Mouse (Mus musculus) MEL (cell line): ENCODE measurements around the gene Afg3l1.

ENCODE experiments used
- EP300 ChIP-seq, 2 experiments: IDR thresholded peaks; 2 replicates each; pipeline ENCODE4 v1.6.1; 2011; ENCODE audit warnings: improper control_type of control experiment in 2 of 2, low read length in 2 of 2, low read depth in 1 of 2, mild to moderate bottlenecking in 1 of 2
- POLR2A ChIP-seq, 2 experiments: IDR thresholded peaks; 2 replicates each; pipeline ENCODE4 v1.6.1; 2011 to 2012; ENCODE audit warnings: low read length in 2 of 2, mild to moderate bottlenecking in 2 of 2, control low read depth in 1 of 2, improper control_type of control experiment in 1 of 2, low read depth in 1 of 2, moderate library complexity in 1 of 2; ENCODE audit not compliant: control insufficient read depth in 1 of 2, insufficient read depth in 1 of 2, poor library complexity in 1 of 2
- RAD21 ChIP-seq: IDR thresholded peaks from 2 replicates; pipeline ENCODE4 v1.6.1; 2011; ENCODE audit warnings: mild to moderate bottlenecking, low read depth, low read length, improper control_type of control experiment

DNA sequence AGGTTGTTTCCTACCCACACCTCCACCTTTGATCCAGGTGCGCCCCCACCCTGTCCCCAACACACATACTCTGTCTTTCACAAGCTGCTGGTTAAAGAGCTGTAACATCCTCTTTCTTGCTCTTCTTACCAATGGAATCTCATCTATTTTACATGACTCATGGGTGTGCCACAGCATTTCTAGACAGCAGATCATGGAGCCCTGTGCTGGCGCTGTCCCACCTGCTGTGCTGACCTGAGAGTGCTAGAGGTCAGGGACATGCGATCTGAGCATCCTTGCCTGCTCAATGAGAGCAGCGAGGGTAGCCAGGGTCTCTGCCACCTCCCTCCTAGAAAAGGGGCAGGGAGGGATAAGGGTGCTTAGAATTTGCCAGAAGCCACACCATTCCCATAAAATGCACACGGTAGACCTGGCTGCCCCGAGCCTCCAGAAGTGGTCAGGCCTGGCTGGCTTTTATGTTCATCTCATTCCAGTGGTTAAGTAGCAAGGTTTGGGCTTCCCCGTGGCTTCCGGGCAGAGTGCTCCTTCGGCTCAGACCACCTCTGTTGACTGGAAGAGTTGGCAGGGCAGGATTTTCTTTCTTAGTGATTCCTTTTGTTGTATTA lies 27.0 kb downstream of the Afg3l1 start:
- TF ChIP-seq RAD21 (no peak), EP300 (IDR thresholded peaks at IDR 0.05; ENCODE audit: low read depth in 1 of 2, low read length in 2 of 2) (no peak), POLR2A (IDR thresholded peaks at IDR 0.05; ENCODE audit: control insufficient read depth in 1 of 2, insufficient read depth in 1 of 2, low read depth in 1 of 2, low read length in 2 of 2, poor library complexity in 1 of 2) (no peak)
